ENCODE assay signal across 7 mouse cellular contexts in genomic region chr13:64163147-64163715, GRCm38 (mm10). TPM values are rescaled to one million over a fixed set of nuclear protein-coding genes. Genes with fewer than 3 reads are reported as not detected.
DNase-seq lines count a peak whose midpoint lies in the region; ATAC-seq lines count a peak whose summit lies in the region.

No protein-coding gene starts in this region.

- no peaks in the 10 kb centered on the region; the same call in 1 of the 2 replicates for H3K27me3 ChIP-seq in lung, embryonic 16.5 days (ENCODE audit: control insufficient read depth, insufficient read depth, low read depth, low read length)
- H3K27me3 ChIP-seq in heart, embryonic 16.5 days (ENCODE audit: control insufficient read depth, insufficient read depth, low read length) = no peaks in the 10 kb centered on the region
- H3K27me3 ChIP-seq in liver, embryonic 11.5 days (replicated peaks; ENCODE audit: control insufficient read depth, insufficient read depth, low read length) = 0 out of 2 replicates have a peak, but pooled peaks cover 3% of the 10 kb centered on the region
- no peaks in the 10 kb centered on the region for H3K27me3 ChIP-seq in stomach, embryonic 16.5 days (ENCODE audit: control insufficient read depth, insufficient read depth, low read length)

- H3K4me2 ChIP-seq in lung, embryonic 16.5 days (ENCODE audit: low read depth, low read length) = peak overlapping the region; percentile 98
- peak overlapping the region; percentile 96 for H3K4me2 ChIP-seq in heart, embryonic 16.5 days (ENCODE audit: low read depth, low read length)
- H3K4me2 ChIP-seq in liver, embryonic 11.5 days = peak overlapping the region; percentile 100
- H3K4me2 ChIP-seq in stomach, embryonic 16.5 days (ENCODE audit: low read depth, low read length) = peak overlapping the region; percentile 100

- H3K4me1 ChIP-seq in lung, embryonic 16.5 days (replicated peaks; ENCODE audit: control insufficient read depth, insufficient read depth, low read length) = peaks cover 12% of the 10 kb centered on the region
- peaks cover 19% of the 10 kb centered on the region for H3K4me1 ChIP-seq in heart, embryonic 16.5 days (ENCODE audit: control insufficient read depth, insufficient read depth, low read length)
- peaks cover 6% of the 10 kb centered on the region for H3K4me1 ChIP-seq in liver, embryonic 11.5 days (replicated peaks; ENCODE audit: control insufficient read depth, insufficient read depth, low read length)
- H3K4me1 ChIP-seq in stomach, embryonic 16.5 days (ENCODE audit: control insufficient read depth, insufficient read depth, low read length) = peaks cover 11% of the 10 kb centered on the region

- H3K36me3 ChIP-seq in lung, embryonic 16.5 days (ENCODE audit: control insufficient read depth, insufficient read depth, low read length) = peaks cover 7% of the 10 kb centered on the region; the same call in 1 of the 2 replicates
- peaks cover 10% of the 10 kb centered on the region for H3K36me3 ChIP-seq in heart, embryonic 16.5 days (ENCODE audit: control insufficient read depth, insufficient read depth)
- H3K36me3 ChIP-seq in liver, embryonic 11.5 days (ENCODE audit: control insufficient read depth, insufficient read depth, low read length) = peaks cover 6% of the 10 kb centered on the region; the same call in 1 of the 2 replicates
- 0 out of 2 replicates have a peak, but pooled peaks cover under 1% of the 10 kb centered on the region for H3K36me3 ChIP-seq in stomach, embryonic 16.5 days (ENCODE audit: control insufficient read depth, insufficient read depth, low read length)

- no peak overlapping the region for H3K27ac ChIP-seq in lung, embryonic 16.5 days (ENCODE audit: low read length)
- H3K27ac ChIP-seq in heart, embryonic 16.5 days (ENCODE audit: low read length) = no peak overlapping the region
- no peak overlapping the region for H3K27ac ChIP-seq in liver, embryonic 11.5 days (ENCODE audit: low read depth, low read length)
- H3K27ac ChIP-seq in stomach, embryonic 16.5 days (ENCODE audit: low read length) = no peak overlapping the region

- no peak for ATAC-seq in lung, embryonic 16.5 days (ENCODE audit: low read depth)
- no peak for ATAC-seq in heart, embryonic 16.5 days (replicated peaks; ENCODE audit: extremely low read depth, insufficient read depth, low FRiP score)
- no peak for ATAC-seq in liver, embryonic 11.5 days (replicated peaks; ENCODE audit: low FRiP score)
- ATAC-seq in stomach, embryonic 16.5 days (ENCODE audit: insufficient read depth, low FRiP score) = no peak

- DNase-seq in lung, postnatal 14 days = no peak
- no peak for DNase-seq in liver, embryonic 11.5 days (ENCODE audit: low spot score)
- no peak for DNase-seq in adrenal gland, postnatal 14 days
- DNase-seq in right cerebral cortex, postnatal 36 days (ENCODE audit: low spot score in 2 of 2) = no peak

- WGBS in lung, embryonic 16.5 days = 34% methylated on average over 13 of the region's 13 CpGs
- WGBS in heart, embryonic 16.5 days = 34% methylated on average over 13 of the region's 13 CpGs
- WGBS in liver, embryonic 11.5 days = 44% methylated on average over 13 of the region's 13 CpGs
- 44% methylated on average over 13 of the region's 13 CpGs for WGBS in stomach, embryonic 16.5 days

- H3K9ac ChIP-seq in lung, embryonic 16.5 days (ENCODE audit: low read length) = peak overlapping the region; percentile 88
- H3K9ac ChIP-seq in heart, embryonic 16.5 days (ENCODE audit: low read length) = peak overlapping the region; percentile 86
- no peak overlapping the region for H3K9ac ChIP-seq in liver, embryonic 11.5 days (ENCODE audit: low read depth, low read length)
- H3K9ac ChIP-seq in stomach, embryonic 16.5 days (ENCODE audit: low read length) = peak overlapping the region; percentile 90

- H3K4me3 ChIP-seq in lung, embryonic 16.5 days (ENCODE audit: low read length) = peak overlapping the region; percentile 73
- peak overlapping the region; percentile 79 for H3K4me3 ChIP-seq in heart, embryonic 16.5 days (ENCODE audit: low read length)
- peak overlapping the region; percentile 76 for H3K4me3 ChIP-seq in liver, embryonic 11.5 days (ENCODE audit: low read depth, low read length)
- H3K4me3 ChIP-seq in stomach, embryonic 16.5 days (replicated peaks; ENCODE audit: low read length) = peak overlapping the region; percentile 81

- H3K9me3 ChIP-seq in lung, embryonic 16.5 days (ENCODE audit: control insufficient read depth, low read length) = peaks cover 11% of the 10 kb centered on the region
- H3K9me3 ChIP-seq in heart, embryonic 16.5 days (replicated peaks; ENCODE audit: control insufficient read depth, low read length) = peaks cover under 1% of the 10 kb centered on the region
- no peaks in the 10 kb centered on the region for H3K9me3 ChIP-seq in liver, embryonic 11.5 days (ENCODE audit: control insufficient read depth, low read length)
- peaks cover 7% of the 10 kb centered on the region for H3K9me3 ChIP-seq in stomach, embryonic 16.5 days (replicated peaks; ENCODE audit: control insufficient read depth, low read length)

RNA-seq across cellular contexts. Expression of gene Habp4, which starts 1.6 kb away (rescaled TPM):
- polyA plus RNA-seq in lung, embryonic 16.5 days (2015; fragmentation: Nextera tagmentation; extraction: Ambion mirVana) = 16.5 and 18.0 TPM in 2 replicates
- polyA plus RNA-seq in heart, embryonic 16.5 days (2015; fragmentation: Nextera tagmentation; extraction: Ambion mirVana) = 50.4 and 53.2 TPM in 2 replicates
- polyA plus RNA-seq in liver, embryonic 11.5 days (2014; fragmentation: Nextera tagmentation; extraction: Ambion mirVana) = 15.0 and 15.2 TPM in 2 replicates
- 14.2 and 15.4 TPM in 2 replicates for polyA plus RNA-seq in stomach, embryonic 16.5 days (2015; fragmentation: Nextera tagmentation; extraction: Ambion mirVana)
- total RNA-seq in adrenal gland, postnatal 14 days (2021) = 24.6 and 28.6 TPM in 2 replicates

RNA-seq across cellular contexts. Expression of gene Zfp367, which starts 10.2 kb away (rescaled TPM):
- polyA plus RNA-seq in lung, embryonic 16.5 days (2015; fragmentation: Nextera tagmentation; extraction: Ambion mirVana) = 22.9 and 24.1 TPM in 2 replicates
- 27.7 and 29.6 TPM in 2 replicates for polyA plus RNA-seq in heart, embryonic 16.5 days (2015; fragmentation: Nextera tagmentation; extraction: Ambion mirVana)
- 21.2 and 25.1 TPM in 2 replicates for polyA plus RNA-seq in liver, embryonic 11.5 days (2014; fragmentation: Nextera tagmentation; extraction: Ambion mirVana)
- polyA plus RNA-seq in stomach, embryonic 16.5 days (2015; fragmentation: Nextera tagmentation; extraction: Ambion mirVana) = 17.8 and 20.1 TPM in 2 replicates
- 28.8 and 30.8 TPM in 2 replicates for total RNA-seq in adrenal gland, postnatal 14 days (2021)

RNA-seq across cellular contexts. Expression of gene Slc35d2, which starts 34.1 kb away (rescaled TPM):
- polyA plus RNA-seq in lung, embryonic 16.5 days (2015; fragmentation: Nextera tagmentation; extraction: Ambion mirVana) = 5.1 and 6.9 TPM in 2 replicates
- 4.1 and 5.2 TPM in 2 replicates for polyA plus RNA-seq in heart, embryonic 16.5 days (2015; fragmentation: Nextera tagmentation; extraction: Ambion mirVana)
- polyA plus RNA-seq in liver, embryonic 11.5 days (2014; fragmentation: Nextera tagmentation; extraction: Ambion mirVana) = 4.2 and 5.8 TPM in 2 replicates
- 6.2 and 7.2 TPM in 2 replicates for polyA plus RNA-seq in stomach, embryonic 16.5 days (2015; fragmentation: Nextera tagmentation; extraction: Ambion mirVana)
- total RNA-seq in adrenal gland, postnatal 14 days (2021) = 8.6 and 9.2 TPM in 2 replicates
